Mouse (Mus musculus): Measurements from ENCODE around the gene Rpl23.

Rpl23 gene

GRCm38 (mm10) chr11:97813746-97814515 is 31.7 kb upstream of the Rpl23 start:
- no peak for DNase-seq (ENCODE audit: low spot score in 2 of 2)

GRCm38 (mm10) chr11:97813085-97813484 is 30.8 kb upstream of the Rpl23 start:
- DNase-seq (ENCODE audit: low spot score in 2 of 2), result no peak

DNA sequence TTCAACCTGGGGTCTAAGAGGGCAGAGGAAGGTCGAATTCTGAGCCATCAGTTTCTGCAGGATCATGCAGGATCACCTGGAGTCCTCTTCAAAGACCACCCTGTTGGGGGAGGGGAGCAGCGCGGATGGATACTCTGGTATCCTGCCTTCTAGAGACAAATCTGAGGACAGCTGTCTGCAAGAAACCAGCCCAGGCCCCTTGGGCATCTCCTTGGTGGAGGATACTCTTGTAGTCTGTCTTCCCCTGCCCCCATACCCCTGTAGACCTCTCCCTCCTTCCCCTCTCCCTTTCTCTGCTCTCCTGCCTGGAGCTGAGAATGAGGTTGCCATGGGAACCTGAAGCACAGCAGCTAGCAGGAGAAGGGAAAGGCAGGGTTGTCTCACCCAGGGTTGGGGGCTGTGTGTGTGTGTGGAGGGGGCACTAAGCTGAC is 30.3 kb upstream of the Rpl23 start:
- DNase-seq (ENCODE audit: low spot score in 2 of 2), result no peak

GRCm38 (mm10) chr11:97811569-97812362 is 29.5 kb upstream of the Rpl23 start:
- DNase-seq (ENCODE audit: low spot score in 2 of 2), result no peak

DNA sequence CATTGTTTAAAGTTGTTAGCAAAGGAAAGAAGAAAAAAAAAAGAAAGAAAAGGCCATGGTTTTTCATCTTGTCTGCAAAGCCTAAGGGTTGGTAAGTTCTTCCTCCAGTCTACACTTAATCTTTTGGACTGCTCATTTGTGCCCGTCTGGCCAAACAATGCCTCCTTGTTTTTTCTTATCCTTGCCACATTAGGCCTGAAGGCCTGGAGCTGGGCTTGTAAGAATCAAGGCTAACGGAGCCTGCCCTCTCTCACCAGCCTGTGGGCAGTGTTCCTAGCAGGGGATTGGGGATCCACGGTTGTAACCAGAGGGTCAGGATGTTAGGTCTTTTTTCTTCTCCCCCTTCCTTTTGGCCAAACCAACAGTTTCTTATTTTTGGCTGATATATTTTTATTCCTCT is 28.7 kb upstream of the Rpl23 start:
- DNase-seq (ENCODE audit: low spot score in 2 of 2), result no peak

DNA sequence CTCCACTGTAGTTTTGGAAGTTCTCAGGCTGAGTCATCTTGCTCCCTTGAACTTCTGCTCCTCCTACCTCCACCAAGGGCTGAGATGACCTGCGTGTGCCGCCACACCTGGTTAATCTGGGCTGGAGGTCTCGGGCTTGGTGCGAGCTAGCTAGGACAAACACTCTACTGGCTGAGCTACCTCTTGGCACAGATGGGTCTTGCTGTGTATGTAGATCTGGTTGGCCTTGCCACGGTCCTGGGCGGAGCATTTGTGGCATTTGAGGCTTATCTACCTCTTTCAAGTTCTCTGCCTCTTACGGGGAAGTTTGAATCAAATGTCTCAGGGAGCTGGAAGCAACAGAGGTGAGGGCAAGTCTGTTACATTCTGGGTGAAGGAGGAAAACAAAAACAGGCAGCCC is 28.1 kb upstream of the Rpl23 start:
- no peak for DNase-seq (ENCODE audit: low spot score in 2 of 2)

DNA sequence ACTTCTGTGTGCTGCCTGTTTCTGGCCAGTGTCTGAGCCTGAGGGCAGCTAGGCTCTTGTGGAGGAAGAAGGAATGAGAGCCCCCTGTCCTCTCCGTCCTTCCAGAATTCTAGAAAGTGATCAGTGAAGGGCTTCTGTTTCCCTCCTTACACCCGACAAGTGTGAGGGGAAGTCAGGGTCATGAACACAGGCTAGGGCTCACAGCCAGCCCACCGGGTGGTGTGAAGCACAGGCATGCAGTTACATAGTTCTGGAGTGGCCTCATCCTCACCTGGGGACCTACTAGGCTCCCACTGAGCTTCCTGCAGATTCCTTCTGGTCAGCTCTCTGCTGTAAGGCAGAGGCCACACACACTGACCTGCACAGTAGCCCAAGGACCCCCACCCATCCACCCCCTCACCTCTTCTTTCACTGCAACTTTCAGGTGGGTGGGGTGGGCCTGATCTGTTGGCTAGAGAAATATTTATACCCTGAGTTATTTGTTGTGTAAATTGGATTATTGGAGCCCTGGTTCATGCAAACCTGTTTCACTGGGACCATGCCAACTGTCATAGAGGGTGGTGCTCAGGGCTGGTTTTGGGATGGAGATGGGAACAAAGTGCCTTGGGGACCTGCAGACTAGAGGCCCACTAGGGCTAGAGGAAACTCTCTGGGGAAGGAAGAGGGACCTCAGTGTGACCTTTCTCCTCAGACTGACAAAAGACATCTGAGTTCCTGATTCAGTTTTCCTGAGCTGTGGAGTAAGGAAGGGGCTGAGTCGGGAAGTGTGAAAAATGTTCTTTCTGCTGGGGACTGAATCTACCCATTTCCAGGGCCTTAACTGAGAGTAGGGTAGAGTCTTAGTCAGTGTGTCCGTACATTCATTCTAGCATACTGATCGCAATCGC is 27.2 kb upstream of the Rpl23 start:
- DNase-seq (ENCODE audit: low spot score in 2 of 2), result no peak

DNA sequence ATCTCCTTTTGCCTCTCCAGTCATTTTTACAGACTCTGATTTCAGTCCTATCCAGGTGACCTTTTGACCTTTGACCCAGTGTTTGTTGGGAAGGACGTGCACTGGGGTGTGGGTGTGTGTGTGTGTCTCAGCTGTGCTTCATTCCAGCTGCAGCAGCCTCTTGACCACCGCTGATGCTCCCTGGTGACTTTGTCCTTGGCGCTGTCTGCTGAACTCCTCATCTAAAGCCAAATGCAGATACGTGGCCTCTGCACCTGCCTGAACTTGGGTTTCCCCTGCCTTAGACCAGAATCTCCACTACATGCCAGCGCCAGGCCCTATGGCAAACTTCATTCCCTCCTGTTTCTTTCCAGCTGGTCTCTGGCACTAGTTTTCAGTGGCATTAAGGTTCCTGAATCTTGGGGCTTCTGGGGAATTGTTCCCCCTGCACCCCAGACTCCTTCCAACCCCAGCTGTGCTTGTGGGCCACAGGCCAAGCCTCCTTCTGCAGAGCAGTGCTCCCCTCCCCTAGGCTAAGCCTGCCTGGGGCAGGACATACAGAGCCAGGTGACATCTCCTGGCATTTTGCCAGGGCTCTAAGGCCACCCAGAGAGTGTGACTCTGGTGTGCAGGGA is 26.5 kb upstream of the Rpl23 start:
- no peak for DNase-seq (ENCODE audit: low spot score in 2 of 2)

DNA sequence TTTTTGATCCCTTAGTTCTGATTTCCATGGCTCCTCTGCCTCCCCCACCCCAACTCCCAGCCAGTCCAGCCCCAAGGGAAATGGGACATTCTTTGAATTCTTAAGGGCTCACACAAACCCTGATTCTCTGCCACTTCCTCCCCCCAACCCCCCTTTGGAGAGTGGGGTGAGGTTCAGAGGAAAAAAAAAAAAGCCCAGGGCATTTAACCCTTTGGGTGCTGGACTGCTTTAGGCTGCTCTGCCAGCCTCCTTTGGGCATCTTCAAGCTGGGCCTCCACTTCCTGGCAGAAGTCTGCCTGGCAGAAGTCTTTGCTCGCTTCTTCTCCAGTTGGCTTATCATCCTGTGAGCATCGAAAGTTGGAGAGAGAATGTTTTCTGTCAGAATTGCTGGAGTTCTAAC is 25.9 kb upstream of the Rpl23 start:
- DNase-seq (ENCODE audit: low spot score in 2 of 2), result no peak

DNA sequence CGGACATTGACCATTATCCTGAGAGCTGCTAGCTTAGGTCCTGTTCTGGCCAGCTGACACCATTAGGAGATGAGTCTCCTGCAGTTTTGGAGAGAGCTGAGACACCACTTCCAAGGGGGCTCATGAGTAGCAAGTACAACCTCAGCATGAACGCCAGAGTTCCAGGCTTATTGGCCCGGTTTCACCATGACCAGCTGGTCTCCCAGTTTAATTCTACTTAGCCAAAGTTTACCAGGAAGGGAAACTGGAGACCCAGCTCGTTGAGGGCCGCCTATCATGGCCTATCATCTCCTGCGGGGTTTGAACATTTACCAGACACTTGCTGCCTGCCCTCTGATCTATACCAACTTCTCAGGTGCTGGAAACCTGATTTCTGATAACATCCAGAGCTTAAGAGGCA is 25.4 kb upstream of the Rpl23 start:
- no peak for DNase-seq (ENCODE audit: low spot score in 2 of 2)

GRCm38 (mm10) chr11:97806613-97806964 is 24.4 kb upstream of the Rpl23 start:
- no peak for DNase-seq (ENCODE audit: low spot score in 2 of 2)

- DNase-seq (ENCODE audit: low spot score in 2 of 2), result no peak
These were observed 23.7 kb upstream of the Rpl23 start for GRCm38 (mm10) chr11:97805662-97806612.

DNA sequence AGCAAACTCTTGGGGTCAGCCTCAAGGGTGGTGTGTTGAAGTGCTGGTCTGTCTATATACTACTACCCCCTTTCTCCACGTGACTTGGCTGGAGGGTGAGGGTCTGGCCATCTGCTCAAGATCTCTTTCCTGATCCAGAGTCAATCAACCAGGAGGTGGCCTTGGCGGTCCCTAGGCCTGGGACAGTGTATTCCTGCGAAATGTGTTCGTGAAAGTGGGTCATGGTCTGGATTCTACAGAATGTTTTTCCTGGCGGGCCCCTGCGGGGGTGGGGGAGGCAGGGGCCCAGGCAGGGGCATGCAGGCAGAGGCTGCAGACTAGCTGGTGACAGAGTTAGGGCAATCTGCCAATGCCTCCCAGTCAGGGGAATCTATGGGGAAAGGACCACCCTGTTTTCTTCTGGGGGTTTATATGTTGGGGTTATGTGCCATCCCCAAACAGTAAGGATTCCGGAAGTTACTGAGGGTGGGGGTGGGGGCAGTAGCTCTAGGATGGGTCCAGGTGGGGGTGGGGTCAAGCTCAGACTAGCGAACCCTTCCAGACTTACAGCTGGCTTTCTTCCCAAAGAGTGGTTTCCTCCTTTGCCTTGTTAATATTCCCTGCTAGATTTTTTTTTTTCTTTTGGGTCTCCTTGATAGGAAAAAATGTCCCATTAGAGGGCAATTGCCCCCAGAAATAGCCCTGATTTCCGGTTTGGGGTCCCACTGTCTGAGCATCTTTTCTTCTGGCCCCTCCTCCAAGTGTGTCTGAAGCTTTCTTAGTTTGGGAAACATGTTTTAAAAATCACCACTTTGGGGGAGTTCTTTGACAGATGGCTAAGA is 22.8 kb upstream of the Rpl23 start:
- DNase-seq (ENCODE audit: low spot score in 2 of 2), result no peak

DNA sequence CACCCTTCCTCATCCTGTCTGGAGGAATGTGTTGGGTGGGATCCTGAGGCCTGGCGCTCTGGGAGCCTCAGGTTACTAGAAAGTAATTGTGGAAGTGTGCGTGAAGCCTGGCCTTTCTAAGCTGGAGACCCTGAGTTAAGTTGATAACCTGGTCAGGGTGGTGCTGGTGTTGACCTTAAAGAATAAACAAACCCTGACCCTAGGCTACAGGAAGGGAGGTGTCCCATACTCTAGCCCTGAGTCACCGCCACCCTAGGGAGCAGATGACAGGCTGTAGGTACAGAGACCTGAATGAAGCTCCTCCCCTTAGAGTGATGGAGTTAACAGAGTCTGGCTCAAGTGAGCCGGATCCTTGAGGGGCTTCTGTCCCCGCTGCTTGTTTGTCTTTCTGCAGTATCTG is 21.6 kb upstream of the Rpl23 start:
- DNase-seq (ENCODE audit: low spot score in 2 of 2), result no peak

DNA sequence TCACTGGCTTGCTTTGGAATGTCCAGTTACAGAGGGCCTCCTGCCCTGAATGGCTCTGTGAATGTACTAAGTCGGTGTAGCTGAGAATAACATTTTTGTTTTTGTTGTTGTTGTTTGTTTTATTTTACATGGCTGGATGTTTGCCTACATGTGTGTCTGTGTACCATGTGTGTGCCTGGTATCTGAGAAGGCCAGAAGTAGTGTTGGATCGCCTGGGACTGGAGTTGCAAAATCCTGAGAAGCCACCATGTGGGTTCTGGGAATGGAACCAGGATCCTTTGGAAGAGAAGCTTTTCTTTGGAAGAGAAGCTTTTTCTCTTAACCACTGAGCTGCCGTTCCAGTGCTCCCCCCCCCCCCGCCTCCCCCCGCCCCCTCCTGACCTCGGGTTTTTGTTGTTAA is 20.3 kb upstream of the Rpl23 start:
- no peak for DNase-seq (ENCODE audit: low spot score in 2 of 2)

- no peak for DNase-seq (ENCODE audit: low spot score in 2 of 2)
These were observed 19.9 kb upstream of the Rpl23 start for GRCm38 (mm10) chr11:97802194-97802470.

- no peak for DNase-seq (ENCODE audit: low spot score in 2 of 2)
These were observed 19.4 kb upstream of the Rpl23 start for GRCm38 (mm10) chr11:97801409-97802193.

DNA sequence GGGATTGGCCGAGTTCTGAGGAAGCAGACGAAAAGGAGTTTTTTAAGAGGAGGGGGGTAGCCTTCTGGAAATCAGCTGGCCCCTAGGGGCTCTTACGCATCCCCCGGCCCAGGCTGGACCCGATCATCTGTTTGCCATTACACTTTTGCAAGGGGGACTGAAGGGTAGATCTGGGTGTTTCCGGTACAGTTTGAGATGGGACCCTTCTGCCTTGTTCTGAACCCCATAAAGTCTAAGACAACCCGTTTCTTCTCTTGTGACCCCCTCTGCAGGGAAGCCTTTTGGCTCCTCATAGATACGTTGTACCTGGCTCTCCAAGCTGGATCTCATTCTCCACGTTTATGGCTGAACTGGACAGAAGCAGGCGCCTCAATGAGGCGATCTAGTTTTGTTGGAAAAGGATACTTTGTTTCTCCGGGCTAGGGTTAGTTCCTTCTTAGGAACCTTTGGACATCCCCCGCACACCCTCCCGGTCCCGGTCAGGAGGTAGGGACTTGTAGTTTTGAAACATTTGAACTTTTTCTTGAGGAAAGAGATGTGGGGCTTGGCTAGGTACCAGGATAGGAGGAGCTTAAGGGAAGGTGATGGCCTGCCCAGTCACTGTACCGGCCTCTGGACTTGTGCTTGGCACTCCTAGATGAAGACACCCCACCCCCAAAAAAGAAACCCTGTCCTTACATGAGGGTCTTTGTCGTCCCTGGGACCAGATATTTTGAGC is 18.6 kb upstream of the Rpl23 start:
- no peak for DNase-seq (ENCODE audit: low spot score in 2 of 2)
